Mouse (Mus musculus) stomach, embryonic 14.5 days (tissue): ENCODE results near the gene Smim4. TPM values are rescaled to one million over a fixed set of nuclear protein-coding genes. Genes with fewer than 3 reads are reported as not detected.

Source experiments
- ATAC-seq: fragments of 200-750 bp; cut with Nextera tagmentation; 2 replicates; pipeline ENCODE4 v1.8.0; 2017; ENCODE audit warnings: low read depth, moderate TSS enrichment; ENCODE audit not compliant: insufficient number of reproducible peaks, insufficient read depth, low FRiP score
- H3K27ac ChIP-seq: fragments of 300-500 bp; sonication (generic); 2 replicates; pipeline ENCODE4 v1.5.1; 2014; ENCODE audit warnings: mild to moderate bottlenecking, low read length, moderate library complexity, mixed read lengths
- H3K27me3 ChIP-seq: fragments of 300-500 bp; sonication (generic); 2 replicates; pipeline ENCODE4 v1.6.1; 2014; ENCODE audit warnings: low read length, control low read depth, mixed read lengths; ENCODE audit not compliant: control insufficient read depth, insufficient read depth
- H3K36me3 ChIP-seq: fragments of 300-500 bp; sonication (generic); 2 replicates; pipeline ENCODE4 v1.6.1; 2014; ENCODE audit warnings: mild to moderate bottlenecking, control low read depth, low read length, moderate library complexity, mixed read lengths; ENCODE audit not compliant: control insufficient read depth, insufficient read depth
- H3K4me1 ChIP-seq: fragments of 300-500 bp; sonication (generic); 2 replicates; pipeline ENCODE4 v1.6.1; 2014; ENCODE audit warnings: low read length, control low read depth, mixed read lengths; ENCODE audit not compliant: control insufficient read depth, insufficient read depth
- H3K4me2 ChIP-seq: fragments of 300-500 bp; sonication (generic); replicated peaks from 2 replicates; pipeline ENCODE4 v1.6.1; 2014; ENCODE audit warnings: low read depth, low read length, control low read depth
- H3K4me3 ChIP-seq: fragments of 300-500 bp; sonication (generic); 2 replicates; pipeline ENCODE4 v1.5.1; 2014; ENCODE audit warnings: low read depth, low read length, control low read depth
- H3K9ac ChIP-seq: fragments of 300-500 bp; sonication (generic); replicated peaks from 2 replicates; pipeline ENCODE4 v1.6.1; 2014; ENCODE audit warnings: low read depth, mild to moderate bottlenecking, control low read depth, low read length, moderate library complexity, mixed read lengths
- H3K9me3 ChIP-seq: fragments of 300-500 bp; sonication (generic); 2 replicates; pipeline ENCODE4 v1.6.1; 2016; ENCODE audit warnings: low read depth, low read length, control low read depth; ENCODE audit not compliant: control insufficient read depth
- WGBS: fragments of 180-500 bp; shearing (Covaris S2); extraction: QIAGEN DNeasy Blood & Tissue Kit; methylation state at CpG from one replicate; pipeline ENCODE4 v1.1.7; 2014; 5-methylcytosine and 5-hydroxymethylcytosine counted together
- polyA plus RNA-seq: library from polyadenylated mRNA; unstranded; fragments of >200 nt; fragmentation: Nextera tagmentation; extraction: Ambion mirVana; gene quantifications from 2 replicates; pipeline ENCODE4 v1.2.1, GENCODE M21; 2014

Smim4 gene
- polyA plus RNA-seq, 1 experiment from 2014 or later = 80.1 TPM

GRCm38 (mm10) chr14:31114011-31114410, 14.7 kb downstream of the Smim4 start:
- Histone ChIP-seq H3K9ac (no peak overlapping the region), H3K36me3 (peaks cover 64% of the 10 kb centered on the region), H3K4me3 (no peak overlapping the region), H3K4me2 (no peak overlapping the region), H3K9me3 (no peaks in the 10 kb centered on the region), H3K4me1 (no peaks in the 10 kb centered on the region), H3K27ac (no peak overlapping the region), H3K27me3 (no peaks in the 10 kb centered on the region)
- ATAC-seq = no peak
- 72% methylated on average over 3 of the region's 3 CpGs for WGBS

GRCm38 (mm10) chr14:31112187-31112586, 16.6 kb downstream of the Smim4 start:
- Histone ChIP-seq H3K9me3 (no peaks in the 10 kb centered on the region), H3K9ac (no peak overlapping the region), H3K4me1 (no peaks in the 10 kb centered on the region), H3K27ac (no peak overlapping the region; the same call in 1 of the 2 replicates), H3K4me3 (no peak overlapping the region), H3K27me3 (no peaks in the 10 kb centered on the region), H3K4me2 (no peak overlapping the region), H3K36me3 (peaks cover 62% of the 10 kb centered on the region)
- WGBS = 73% methylated on average over 5 of the region's 5 CpGs
- ATAC-seq = no peak

GRCm38 (mm10) chr14:31110613-31111012, 18.1 kb downstream of the Smim4 start:
- Histone ChIP-seq H3K9me3 (no peaks in the 10 kb centered on the region), H3K4me2 (no peak overlapping the region), H3K9ac (no peak overlapping the region), H3K4me3 (no peak overlapping the region), H3K4me1 (no peaks in the 10 kb centered on the region), H3K27me3 (no peaks in the 10 kb centered on the region), H3K36me3 (peaks cover 64% of the 10 kb centered on the region), H3K27ac (no peak overlapping the region)
- no peak for ATAC-seq
- 74% methylated on average over 3 of the region's 3 CpGs for WGBS

GRCm38 (mm10) chr14:31105156-31105555, 23.6 kb downstream of the Smim4 start:
- 80% methylated on average over 2 of the region's 2 CpGs for WGBS
- H3K4me1 ChIP-seq = no peaks in the 10 kb centered on the region
- H3K4me2 ChIP-seq = no peak overlapping the region
- H3K27ac ChIP-seq = no peak overlapping the region
- H3K4me3 ChIP-seq = no peak overlapping the region
- H3K9ac ChIP-seq = no peak overlapping the region
- H3K9me3 ChIP-seq = no peaks in the 10 kb centered on the region
- no peaks in the 10 kb centered on the region for H3K27me3 ChIP-seq
- peaks cover 55% of the 10 kb centered on the region for H3K36me3 ChIP-seq
- no peak for ATAC-seq

GRCm38 (mm10) chr14:31089918-31090317, 38.8 kb downstream of the Smim4 start:
- Histone ChIP-seq H3K27me3 (no peaks in the 10 kb centered on the region), H3K4me1 (no peaks in the 10 kb centered on the region), H3K4me2 (no peak overlapping the region), H3K9me3 (no peaks in the 10 kb centered on the region), H3K9ac (no peak overlapping the region), H3K36me3 (peaks cover 59% of the 10 kb centered on the region), H3K27ac (no peak overlapping the region), H3K4me3 (no peak overlapping the region)
- WGBS = 85% methylated on average over 1 of the region's 1 CpGs
- no peak for ATAC-seq

GRCm38 (mm10) chr14:31088515-31088914, 40.2 kb downstream of the Smim4 start:
- Histone ChIP-seq H3K36me3 (peaks cover 63% of the 10 kb centered on the region), H3K27ac (no peak overlapping the region), H3K9ac (no peak overlapping the region), H3K4me2 (no peak overlapping the region), H3K4me3 (no peak overlapping the region), H3K4me1 (no peaks in the 10 kb centered on the region), H3K9me3 (no peaks in the 10 kb centered on the region), H3K27me3 (no peaks in the 10 kb centered on the region)
- 93% methylated on average over 2 of the region's 2 CpGs for WGBS
- no peak for ATAC-seq

- H3K9me3 ChIP-seq = no peaks in the 10 kb centered on the region
Measured at GRCm38 (mm10) chr14:31087433-31087832, 41.3 kb downstream of the Smim4 start.

GRCm38 (mm10) chr14:31081147-31081546, 47.6 kb downstream of the Smim4 start:
- no peaks in the 10 kb centered on the region for H3K4me1 ChIP-seq
- no peaks in the 10 kb centered on the region for H3K27me3 ChIP-seq
- no peak overlapping the region for H3K4me3 ChIP-seq
- H3K9me3 ChIP-seq = no peaks in the 10 kb centered on the region
- no peak overlapping the region for H3K4me2 ChIP-seq
- no peak for ATAC-seq
- no peak overlapping the region for H3K27ac ChIP-seq
- peaks cover 50% of the 10 kb centered on the region for H3K36me3 ChIP-seq
- H3K9ac ChIP-seq = no peak overlapping the region

More at GRCm38 (mm10) chr14:31087433-31087832, 41.3 kb downstream of the Smim4 start:
- Histone ChIP-seq H3K9ac (no peak overlapping the region), H3K36me3 (peaks cover 67% of the 10 kb centered on the region), H3K4me3 (no peak overlapping the region), H3K4me2 (no peak overlapping the region), H3K27me3 (no peaks in the 10 kb centered on the region), H3K4me1 (no peaks in the 10 kb centered on the region), H3K27ac (no peak overlapping the region)
- ATAC-seq = no peak
- 83% methylated on average over 6 of the region's 6 CpGs for WGBS

- 98% methylated on average over 3 of the region's 3 CpGs for WGBS
Measured at GRCm38 (mm10) chr14:31079313-31080028, 49.3 kb downstream of the Smim4 start.

More at GRCm38 (mm10) chr14:31079313-31080028, 49.3 kb downstream of the Smim4 start:
- no peaks in the 10 kb centered on the region for H3K27me3 ChIP-seq
- no peak overlapping the region for H3K27ac ChIP-seq
- H3K4me2 ChIP-seq = no peak overlapping the region
- H3K4me1 ChIP-seq = no peaks in the 10 kb centered on the region
- peaks cover 54% of the 10 kb centered on the region for H3K36me3 ChIP-seq
- no peak for ATAC-seq
- no peaks in the 10 kb centered on the region for H3K9me3 ChIP-seq
- no peak overlapping the region for H3K9ac ChIP-seq
- no peak overlapping the region for H3K4me3 ChIP-seq
